Mouse (Mus musculus): ENCODE results near the gene Rapgefl1. TPM values are rescaled to one million over a fixed set of nuclear protein-coding genes. Genes with fewer than 3 reads are reported as not detected.

Rapgefl1 gene
- polyA plus RNA-seq, 1 experiment, result 29.2 TPM

- no peak for DNase-seq (ENCODE audit: low read depth, low spot score)
- 64% methylated on average over 10 of the region's 10 CpGs for WGBS
These were observed 66.1 kb downstream of the Rapgefl1 start for GRCm38 (mm10) chr11:98902621-98903245.

Other genes starting within 250 kb of the Rapgefl1 start
- 45.7 and 70.2 TPM in 2 replicates for gene Ormdl3, start 249.4 kb upstream of the Rapgefl1 start, polyA plus RNA-seq (2012; rRNA removed)
- gene Lrrc3c, start 238.5 kb upstream of the Rapgefl1 start, polyA plus RNA-seq (2012; rRNA removed), result not detected in 2 replicates
- gene Gm12355, start 211.1 kb upstream of the Rapgefl1 start, polyA plus RNA-seq (2012; rRNA removed), result not detected in 2 replicates
- gene Gsdma3, start 210.4 kb upstream of the Rapgefl1 start, polyA plus RNA-seq (2012; rRNA removed), result not detected in 2 replicates
- 0.89 and 1.8 TPM in 2 replicates for gene Gsdma2, start 190.0 kb upstream of the Rapgefl1 start, polyA plus RNA-seq (2012; rRNA removed)
- gene Gsdma, start 172.4 kb upstream of the Rapgefl1 start, polyA plus RNA-seq (2012; rRNA removed), result 0.41 and 0.51 TPM in 2 replicates
- gene Psmd3, start 154.2 kb upstream of the Rapgefl1 start, polyA plus RNA-seq (2012; rRNA removed), result 186 and 196 TPM in 2 replicates
- not detected in 2 replicates for gene Csf3, start 135.5 kb upstream of the Rapgefl1 start, polyA plus RNA-seq (2012; rRNA removed)
- gene Med24, start 107.3 kb upstream of the Rapgefl1 start, polyA plus RNA-seq (2012; rRNA removed), result 43.2 and 50.8 TPM in 2 replicates
- gene Thra, start 96.1 kb upstream of the Rapgefl1 start, polyA plus RNA-seq (2012; rRNA removed), result 55.9 and 83.8 TPM in 2 replicates
- gene Nr1d1, start 61.5 kb upstream of the Rapgefl1 start, polyA plus RNA-seq (2012; rRNA removed), result 32.0 and 71.6 TPM in 2 replicates
- gene Msl1, start 41.3 kb upstream of the Rapgefl1 start, polyA plus RNA-seq (2012; rRNA removed), result 22.1 and 32.3 TPM in 2 replicates
- gene Casc3, start 31.9 kb upstream of the Rapgefl1 start, polyA plus RNA-seq (2012; rRNA removed), result 21.1 and 23.8 TPM in 2 replicates
- gene Wipf2, start 26.9 kb downstream of the Rapgefl1 start, polyA plus RNA-seq (2012; rRNA removed), result 9.9 and 13.8 TPM in 2 replicates
- 2.4 and 2.7 TPM in 2 replicates for gene Cdc6, start 71.0 kb downstream of the Rapgefl1 start, polyA plus RNA-seq (2012; rRNA removed)
- 24.8 and 31.8 TPM in 2 replicates for gene Rara, start 91.0 kb downstream of the Rapgefl1 start, polyA plus RNA-seq (2012; rRNA removed)
- 1.1 and 1.4 TPM in 2 replicates for gene Gjd3, start 146.2 kb downstream of the Rapgefl1 start, polyA plus RNA-seq (2012; rRNA removed)
- 25.6 and 27.9 TPM in 2 replicates for gene Top2a, start 187.4 kb downstream of the Rapgefl1 start, polyA plus RNA-seq (2012; rRNA removed)
- 111 and 134 TPM in 2 replicates for gene Igfbp4, start 204.5 kb downstream of the Rapgefl1 start, polyA plus RNA-seq (2012; rRNA removed)

Data from large intestine, adult 2 months (tissue).